Mouse (Mus musculus) small intestine, adult 2 months (tissue): ENCODE data around the gene Sod1.

Experiments
- CTCF ChIP-seq: fragments of 200-500 bp; IDR thresholded peaks from 2 replicates; pipeline ENCODE4 v1.5.1; 2012; ENCODE audit warnings: low read depth, mild to moderate bottlenecking, control low read depth, inconsistent platforms, low read length, moderate library complexity, mixed read lengths; ENCODE audit not compliant: insufficient replicate concordance, insufficient read length; ENCODE audit errors: extremely low read depth
- POLR2A ChIP-seq: fragments of 200-500 bp; IDR thresholded peaks from 2 replicates; pipeline ENCODE4 v1.6.1; 2012; ENCODE audit warnings: low read depth, mild to moderate bottlenecking, control low read depth, inconsistent platforms, low read length, moderate library complexity

DNA sequence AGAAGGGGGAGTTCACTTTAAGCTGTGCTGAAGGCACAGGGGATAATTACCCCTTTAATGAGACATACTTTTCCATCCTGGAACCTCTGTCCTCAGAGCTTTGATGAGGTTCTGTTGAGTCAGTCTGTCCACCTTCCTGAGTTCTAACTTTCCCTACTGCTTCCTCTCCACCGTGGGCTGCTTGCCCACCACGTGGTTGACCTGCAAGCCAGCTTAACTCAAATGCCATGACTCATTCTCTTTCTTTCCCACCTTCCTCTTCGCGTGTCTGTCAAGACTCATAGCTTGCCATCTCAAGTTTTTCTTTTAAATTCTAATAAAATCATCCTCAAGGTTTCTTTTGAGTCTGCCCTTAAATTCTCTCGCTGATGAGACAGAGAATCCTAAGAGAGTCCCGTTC is 39.6 kb upstream of the Sod1 start:
- TF ChIP-seq POLR2A = no peak
- no peak for TF ChIP-seq CTCF
